Mouse (Mus musculus) splenic B cell, adult 2 months (primary cell): Measurements from ENCODE around the gene Gm7173.

Source experiments
- DNase-seq: peaks from one replicate; pipeline ENCODE4 v3.0.0-alpha.2; 2011; ENCODE audit warnings: low read depth, low spot score
- H3K27me3 ChIP-seq: 2 replicates; pipeline ENCODE4 v1.6.1; 2012; ENCODE audit warnings: mild to moderate bottlenecking, low read length, moderate library complexity, mixed read lengths; ENCODE audit not compliant: control insufficient read depth, poor library complexity, insufficient read depth, severe bottlenecking
- H3K36me3 ChIP-seq: 2 replicates; pipeline ENCODE4 v1.6.1; 2012; ENCODE audit warnings: mild to moderate bottlenecking, low read length, moderate library complexity, mixed read lengths; ENCODE audit not compliant: control insufficient read depth, poor library complexity, insufficient read depth, severe bottlenecking

Gm7173 gene

DNA sequence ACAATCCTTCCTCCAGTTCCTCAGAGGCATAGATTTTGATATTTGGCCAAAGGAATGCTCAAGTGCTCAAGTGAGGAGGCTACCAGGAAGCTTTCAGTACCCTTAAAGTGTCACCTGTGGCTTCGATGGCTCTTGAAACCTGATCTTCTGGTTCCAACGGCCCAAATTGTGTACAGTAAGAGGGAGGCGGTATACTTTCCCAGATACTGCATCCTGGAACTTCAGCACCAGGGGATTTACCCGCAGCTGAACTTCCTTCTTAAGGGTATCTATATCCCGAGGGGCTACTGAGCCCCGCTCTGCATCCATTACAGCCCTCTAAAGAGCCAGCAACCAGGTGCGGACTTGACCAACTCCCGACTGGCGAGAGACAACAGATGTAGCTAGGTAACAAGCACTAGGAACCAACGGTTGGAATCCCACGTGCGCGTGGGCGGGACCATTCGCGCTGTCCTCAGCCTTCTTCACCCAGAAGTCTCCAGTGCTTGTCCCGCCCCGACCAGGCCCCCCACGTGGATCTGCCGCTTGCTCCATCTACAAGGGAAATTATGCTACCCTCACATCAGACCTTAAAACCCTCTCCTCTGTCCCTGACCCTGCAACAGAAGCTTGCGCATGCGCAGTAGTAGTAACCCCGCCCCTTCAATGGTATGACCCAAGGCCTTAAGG lies at the start of gene Gm7173:
TSS of gene Gm7173 (minus strand) at position 309 of the 669 bp plus-strand sequence.
- Histone ChIP-seq H3K27me3 (no peaks in the 10 kb centered on the region), H3K36me3 (no peaks in the 10 kb centered on the region)
- DNase-seq = no peak

DNA sequence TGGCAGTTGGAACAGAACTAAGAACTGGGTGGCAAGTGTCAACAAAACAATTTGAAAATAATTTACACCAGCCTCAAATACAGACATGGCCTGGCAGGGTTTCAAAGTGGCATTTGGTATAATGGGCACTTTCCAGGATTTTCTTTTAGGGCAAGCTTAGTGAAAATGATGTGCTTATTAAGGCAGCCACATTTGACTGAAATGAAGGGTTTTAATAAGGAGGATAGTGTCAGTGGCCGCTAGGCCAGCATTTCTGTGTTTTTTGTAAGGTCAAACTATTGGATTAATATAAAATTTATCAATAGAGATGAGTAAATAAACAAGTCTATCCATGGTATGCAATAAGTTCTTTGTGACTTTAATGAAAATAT lies 546 bp upstream of the Gm7173 start:
- H3K36me3 ChIP-seq = no peaks in the 10 kb centered on the region
- no peaks in the 10 kb centered on the region for H3K27me3 ChIP-seq
- no peak for DNase-seq

- Histone ChIP-seq H3K36me3 (no peaks in the 10 kb centered on the region), H3K27me3 (no peaks in the 10 kb centered on the region)
- no peak for DNase-seq
Observed at GRCm38 (mm10) chrX:79316790-79317189, 200.3 kb downstream of the Gm7173 start.
